Mouse (Mus musculus) liver, embryonic 16.5 days (tissue): ENCODE measurements around the gene Gm28729. TPM values are rescaled to one million over a fixed set of nuclear protein-coding genes. Genes with fewer than 3 reads are reported as not detected.
A peak's percentile ranks its signal among the peaks of the same experiment; 100 is the strongest.

Experiments used
- ATAC-seq: fragments of 200-750 bp; cut with Nextera tagmentation; 2 replicates; pipeline ENCODE4 v1.8.0; 2017; ENCODE audit warnings: low read depth, mild to moderate bottlenecking, moderate number of reproducible peaks, moderate library complexity
- H3K27ac ChIP-seq: fragments of 300-500 bp; sonication (generic); 2 replicates; pipeline ENCODE4 v1.5.1; 2014; ENCODE audit warnings: mild to moderate bottlenecking, low read length
- H3K27me3 ChIP-seq: fragments of 300-500 bp; sonication (generic); 2 replicates; pipeline ENCODE4 v1.6.1; 2014; ENCODE audit warnings: low read depth, low read length, mixed read lengths; ENCODE audit not compliant: control insufficient read depth, insufficient read depth
- H3K36me3 ChIP-seq: fragments of 300-500 bp; sonication (generic); 2 replicates; pipeline ENCODE4 v1.6.1; 2014; ENCODE audit warnings: mild to moderate bottlenecking; ENCODE audit not compliant: control insufficient read depth, insufficient read depth
- H3K4me1 ChIP-seq: fragments of 300-500 bp; sonication (generic); 2 replicates; pipeline ENCODE4 v1.6.1; 2014; ENCODE audit warnings: low read depth, low read length, mixed read lengths; ENCODE audit not compliant: control insufficient read depth
- H3K4me2 ChIP-seq: fragments of 300-500 bp; sonication (generic); 2 replicates; pipeline ENCODE4 v1.6.1; 2014; ENCODE audit warnings: low read depth, low read length, mixed read lengths
- H3K4me3 ChIP-seq: fragments of 300-500 bp; sonication (generic); 2 replicates; pipeline ENCODE4 v1.5.1; 2014; ENCODE audit warnings: low read depth, mild to moderate bottlenecking, low read length
- H3K9ac ChIP-seq: fragments of 300-500 bp; sonication (generic); 2 replicates; pipeline ENCODE4 v1.6.1; 2014; ENCODE audit warnings: low read depth, low read length
- H3K9me3 ChIP-seq: fragments of 300-500 bp; sonication (generic); replicated peaks from 2 replicates; pipeline ENCODE4 v1.6.1; 2016; ENCODE audit warnings: low read length; ENCODE audit not compliant: control insufficient read depth
- WGBS: fragments of 180-500 bp; shearing (Covaris S2); extraction: QIAGEN DNeasy Blood & Tissue Kit; methylation state at CpG from one replicate; pipeline ENCODE4 v1.1.7; 2014; ENCODE audit not compliant: insufficient replicate concordance; 5-methylcytosine and 5-hydroxymethylcytosine counted together
- polyA plus RNA-seq: library from polyadenylated mRNA; unstranded; fragments of >200 nt; fragmentation: Nextera tagmentation; extraction: Ambion mirVana; gene quantifications from 2 replicates; pipeline ENCODE4 v1.2.1, GENCODE M21; 2015

The Gm28729 gene
- polyA plus RNA-seq = not detected in 2 replicates

GRCm38 (mm10) chr9:96524972-96525506 is at the start of gene Gm28729:
Gm28729 (minus strand) TSS chr9:96525264.
- Histone ChIP-seq H3K27ac (no peak within 1 kb of the TSS), H3K9ac (no peak within 1 kb of the TSS), H3K4me1 (no peaks in the 10 kb centered on the region), H3K4me2 (no peak within 1 kb of the TSS), H3K9me3 (no peaks in the 10 kb centered on the region), H3K36me3 (no peaks in the 10 kb centered on the region), H3K4me3 (no peak within 1 kb of the TSS), H3K27me3 (no peaks in the 10 kb centered on the region)
- WGBS = 39% methylated on average over 12 of the region's 12 CpGs
- peak; percentile 27; the same call in 1 of the 2 replicates for ATAC-seq

DNA sequence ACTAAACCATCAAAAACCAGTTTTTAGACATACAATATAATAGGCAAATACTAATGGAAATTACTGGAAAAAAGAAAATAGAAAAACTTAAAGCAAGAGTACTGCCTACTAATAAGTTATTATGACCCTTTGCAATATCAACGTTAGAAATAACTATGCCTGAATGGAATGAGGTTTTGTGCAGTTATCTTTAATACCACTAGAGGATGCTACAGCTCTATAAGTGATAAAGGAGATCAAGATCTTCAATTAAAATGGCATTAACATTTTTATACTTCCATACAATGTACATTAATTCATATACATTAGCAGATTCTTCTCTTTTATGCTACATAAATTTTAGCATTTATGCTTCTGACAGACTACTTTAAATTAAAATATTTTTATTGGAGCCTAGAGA is 48.2 kb upstream of the Gm28729 start:
- no peaks in the 10 kb centered on the region for H3K4me1 ChIP-seq
- no peak for ATAC-seq
- no peaks in the 10 kb centered on the region for H3K9me3 ChIP-seq
- WGBS = 14% methylated on average over 1 of the region's 1 CpGs
- no peak overlapping the region for H3K4me3 ChIP-seq
- no peaks in the 10 kb centered on the region for H3K27me3 ChIP-seq
- H3K27ac ChIP-seq = no peak overlapping the region
- H3K36me3 ChIP-seq = no peaks in the 10 kb centered on the region; the same call in 1 of the 2 replicates
- H3K9ac ChIP-seq = no peak overlapping the region
- no peak overlapping the region for H3K4me2 ChIP-seq

- H3K27ac ChIP-seq = no peak overlapping the region
- H3K4me3 ChIP-seq = no peak overlapping the region
- 76% methylated on average over 9 of the region's 9 CpGs for WGBS
- no peaks in the 10 kb centered on the region for H3K4me1 ChIP-seq
- H3K36me3 ChIP-seq = no peaks in the 10 kb centered on the region; the same call in 1 of the 2 replicates
- no peak overlapping the region for H3K4me2 ChIP-seq
- H3K9ac ChIP-seq = no peak overlapping the region
- no peaks in the 10 kb centered on the region for H3K27me3 ChIP-seq
- no peaks in the 10 kb centered on the region for H3K9me3 ChIP-seq
- ATAC-seq = no peak
Observed at GRCm38 (mm10) chr9:96572754-96573153, 47.7 kb upstream of the Gm28729 start.

GRCm38 (mm10) chr9:96566470-96566996 is 41.5 kb upstream of the Gm28729 start:
- Histone ChIP-seq H3K36me3 (no peaks in the 10 kb centered on the region; the same call in 1 of the 2 replicates), H3K27ac (no peak overlapping the region), H3K27me3 (no peaks in the 10 kb centered on the region), H3K4me1 (no peaks in the 10 kb centered on the region), H3K4me3 (no peak overlapping the region), H3K4me2 (no peak overlapping the region), H3K9me3 (no peaks in the 10 kb centered on the region), H3K9ac (no peak overlapping the region)
- ATAC-seq = peak; percentile 56; the same call in 1 of the 2 replicates
- 45% methylated on average over 8 of the region's 8 CpGs for WGBS

DNA sequence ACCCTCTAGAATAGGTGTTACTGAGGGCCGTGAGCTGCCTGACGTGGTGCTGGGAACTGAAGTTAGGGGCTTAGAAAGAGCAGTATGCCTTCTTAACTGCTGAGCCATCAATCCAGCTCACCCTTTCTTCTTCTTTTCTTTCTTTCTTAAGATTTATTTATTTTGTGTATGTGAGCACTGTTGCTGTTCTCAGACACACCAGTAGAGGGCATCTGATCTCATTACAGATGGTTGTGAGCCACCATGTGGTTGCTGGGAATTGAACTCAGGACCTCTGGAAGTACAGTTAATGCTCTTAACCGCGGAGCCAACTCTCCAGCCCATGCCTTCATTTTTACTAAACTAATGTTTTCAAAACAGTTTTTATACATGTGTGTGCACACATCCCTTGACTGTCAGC is 38.4 kb upstream of the Gm28729 start:
- no peaks in the 10 kb centered on the region for H3K9me3 ChIP-seq
- no peaks in the 10 kb centered on the region; the same call in 1 of the 2 replicates for H3K36me3 ChIP-seq
- H3K4me1 ChIP-seq = peaks cover under 1% of the 10 kb centered on the region; the same call in 1 of the 2 replicates
- H3K4me3 ChIP-seq = no peak overlapping the region
- no peak for ATAC-seq
- no peak overlapping the region for H3K27ac ChIP-seq
- no peaks in the 10 kb centered on the region for H3K27me3 ChIP-seq
- 80% methylated on average over 4 of the region's 4 CpGs for WGBS
- no peak overlapping the region for H3K4me2 ChIP-seq
- H3K9ac ChIP-seq = no peak overlapping the region

DNA sequence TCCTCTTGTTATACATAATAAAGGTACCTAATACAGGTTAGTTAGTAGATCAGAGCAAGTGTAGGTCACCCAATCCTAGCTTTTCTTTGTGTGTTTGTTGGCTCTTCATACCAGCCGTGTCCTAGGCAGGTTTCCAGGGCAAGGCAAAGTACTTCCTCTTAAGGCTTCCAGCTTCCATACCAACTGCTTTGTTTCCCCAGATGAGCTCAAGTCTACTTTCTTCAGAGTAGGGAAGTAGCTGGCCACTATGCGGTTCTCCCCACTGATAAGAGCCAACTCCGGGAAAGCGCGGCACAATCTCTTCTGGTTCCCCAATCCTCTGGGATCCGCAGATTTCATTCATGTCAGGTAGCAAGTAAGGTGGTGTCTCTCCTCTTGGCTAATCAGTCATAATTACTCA is 34.1 kb upstream of the Gm28729 start:
- ATAC-seq = no peak
- WGBS = 64% methylated on average over 6 of the region's 6 CpGs
- no peak overlapping the region for H3K4me3 ChIP-seq

GRCm38 (mm10) chr9:96558594-96558993 is 33.5 kb upstream of the Gm28729 start:
- Histone ChIP-seq H3K9ac (no peak overlapping the region), H3K4me2 (no peak overlapping the region), H3K36me3 (no peaks in the 10 kb centered on the region; the same call in 1 of the 2 replicates), H3K27ac (no peak overlapping the region), H3K27me3 (no peaks in the 10 kb centered on the region), H3K4me1 (peaks cover 2% of the 10 kb centered on the region; the same call in 1 of the 2 replicates), H3K4me3 (no peak overlapping the region), H3K9me3 (no peaks in the 10 kb centered on the region)
- ATAC-seq = no peak
- WGBS = 25% methylated on average over 1 of the region's 1 CpGs

More for the DNA sequence above, 34.1 kb upstream of the Gm28729 start:
- Histone ChIP-seq H3K36me3 (no peaks in the 10 kb centered on the region; the same call in 1 of the 2 replicates), H3K9me3 (no peaks in the 10 kb centered on the region), H3K4me2 (no peak overlapping the region), H3K4me1 (peaks cover 2% of the 10 kb centered on the region; the same call in 1 of the 2 replicates), H3K27ac (no peak overlapping the region), H3K27me3 (no peaks in the 10 kb centered on the region), H3K9ac (no peak overlapping the region)

GRCm38 (mm10) chr9:96554095-96554494 is 29.0 kb upstream of the Gm28729 start:
- Histone ChIP-seq H3K4me2 (no peak overlapping the region), H3K4me1 (peaks cover 2% of the 10 kb centered on the region; the same call in 1 of the 2 replicates), H3K4me3 (no peak overlapping the region), H3K9me3 (no peaks in the 10 kb centered on the region), H3K27ac (no peak overlapping the region), H3K36me3 (no peaks in the 10 kb centered on the region), H3K27me3 (no peaks in the 10 kb centered on the region), H3K9ac (no peak overlapping the region)
- WGBS = 55% methylated on average over 1 of the region's 1 CpGs
- no peak for ATAC-seq

DNA sequence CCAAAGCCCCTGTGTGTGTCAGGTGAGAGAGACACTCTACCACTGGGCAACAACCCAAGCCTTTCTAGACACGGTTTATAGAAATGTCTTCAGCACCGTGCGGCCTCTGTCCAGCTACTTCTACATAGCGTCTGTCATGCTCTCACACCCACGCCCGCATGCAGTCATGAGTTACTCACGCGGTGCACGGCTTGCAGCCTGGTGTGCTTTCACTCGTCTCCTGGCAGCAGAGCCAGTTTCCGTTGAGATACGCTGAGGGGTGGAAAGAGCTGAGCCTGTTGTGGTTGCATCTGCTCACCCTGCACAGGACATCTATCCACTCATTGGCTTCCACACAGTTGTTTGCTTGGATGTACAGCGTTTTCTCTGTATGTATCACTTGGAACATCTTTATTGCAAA is 20.3 kb upstream of the Gm28729 start:
- Histone ChIP-seq H3K4me3 (no peak overlapping the region), H3K9ac (no peak overlapping the region), H3K36me3 (no peaks in the 10 kb centered on the region), H3K27ac (no peak overlapping the region), H3K27me3 (no peaks in the 10 kb centered on the region), H3K4me2 (no peak overlapping the region), H3K4me1 (no peaks in the 10 kb centered on the region), H3K9me3 (no peaks in the 10 kb centered on the region)
- no peak for ATAC-seq
- 81% methylated on average over 13 of the region's 13 CpGs for WGBS
